In genomic region chr10:17548629-17549580, GRCm38 (mm10) we compare ENCODE assay signal across 18 mouse cellular contexts.
DNase-seq lines count a peak whose midpoint lies in the region; ATAC-seq and TF ChIP-seq lines count a peak whose summit lies in the region.
"Had no signal": no experiment of that assay in that cellular context is flagged by ENCODE, and none has a peak within 500 bp of the region (broad histone marks: within the 10 kb centered on the region; RNA-seq: fewer than 3 reads in every experiment).

No protein-coding gene starts in this region.

- H3K4me3 ChIP-seq in intestine, embryonic 14.5 days (ENCODE audit: low read depth, low read length): no peak overlapping the region
- H3K4me3 ChIP-seq in intestine, embryonic 16.5 days (ENCODE audit: low read length): no peak overlapping the region
- H3K4me3 ChIP-seq in kidney, postnatal 0 days (replicated peaks; ENCODE audit: low read depth, low read length): no peak overlapping the region
- H3K4me3 ChIP-seq: forebrain, embryonic 10.5 days; intestine, embryonic 15.5 days; left cerebral cortex, adult 2 months; limb, embryonic 12.5 days; neural tube, embryonic 15.5 days had no signal

- peak; percentile 29 for DNase-seq in intestine, embryonic 14.5 days (ENCODE audit: low spot score)
- peak; percentile 76 for DNase-seq in CD4-positive helper T cell, adult 2 months (ENCODE audit: low read depth, low spot score)
- DNase-seq in kidney, postnatal 0 days (ENCODE audit: low spot score): no peak
- DNase-seq in urinary bladder, adult 2 months (ENCODE audit: low spot score): no peak
- no peak for DNase-seq in left cerebral cortex, postnatal 36 days (ENCODE audit: low spot score in 2 of 2)
- DNase-seq in lung, postnatal 4 days: no peak
- DNase-seq: adrenal gland, postnatal 14 days; cerebellum, adult 8-10 months; gastrocnemius, postnatal 14 days had no signal

- no peaks in the 10 kb centered on the region for H3K4me1 ChIP-seq in intestine, embryonic 14.5 days (replicated peaks; ENCODE audit: control insufficient read depth, insufficient read depth, low read length)
- H3K4me1 ChIP-seq in intestine, embryonic 16.5 days (ENCODE audit: control insufficient read depth, insufficient read depth, low read length): no peaks in the 10 kb centered on the region
- H3K4me1 ChIP-seq in kidney, postnatal 0 days (replicated peaks; ENCODE audit: insufficient read depth, low read length): no peaks in the 10 kb centered on the region
- H3K4me1 ChIP-seq: forebrain, embryonic 10.5 days; intestine, embryonic 15.5 days; limb, embryonic 12.5 days; neural tube, embryonic 15.5 days had no signal

- no peak overlapping the region for H3K4me2 ChIP-seq in intestine, embryonic 14.5 days (ENCODE audit: low read length)
- no peak overlapping the region for H3K4me2 ChIP-seq in intestine, embryonic 16.5 days (ENCODE audit: low read depth, low read length)
- peak overlapping the region; percentile 30 for H3K4me2 ChIP-seq in kidney, postnatal 0 days (ENCODE audit: low read length)
- H3K4me2 ChIP-seq: intestine, embryonic 15.5 days; limb, embryonic 12.5 days; neural tube, embryonic 15.5 days had no signal

- no peak for TF ChIP-seq CTCF in kidney, postnatal 0 days (IDR thresholded peaks at IDR 0.05; ENCODE audit: low read depth)

- no peak for ATAC-seq in intestine, embryonic 14.5 days (replicated peaks; ENCODE audit: low FRiP score, low TSS enrichment, low read depth)
- ATAC-seq in intestine, embryonic 16.5 days: no peak
- ATAC-seq in activated CD4-positive, CD25-positive, alpha-beta regulatory T cell, adult 4 months: peak; percentile 73
- peak; percentile 63; the same call in 1 of the 2 replicates for ATAC-seq in kidney, postnatal 0 days (replicated peaks; ENCODE audit: low FRiP score, low read depth)
- ATAC-seq: intestine, embryonic 15.5 days; lung, postnatal 0 days had no signal

- WGBS in intestine, embryonic 14.5 days: 69% methylated on average over 14 of the region's 14 CpGs
- WGBS in intestine, embryonic 16.5 days: 75% methylated on average over 14 of the region's 14 CpGs
- WGBS in kidney, postnatal 0 days: 63% methylated on average over 14 of the region's 14 CpGs

- no peaks in the 10 kb centered on the region for H3K27me3 ChIP-seq in intestine, embryonic 14.5 days (replicated peaks; ENCODE audit: control insufficient read depth, insufficient read depth, low read length)
- H3K27me3 ChIP-seq in intestine, embryonic 16.5 days (replicated peaks; ENCODE audit: control insufficient read depth, insufficient read depth, low read length): no peaks in the 10 kb centered on the region
- H3K27me3 ChIP-seq in kidney, postnatal 0 days (ENCODE audit: insufficient read depth, low read length): no peaks in the 10 kb centered on the region
- H3K27me3 ChIP-seq: intestine, embryonic 15.5 days; limb, embryonic 12.5 days; neural tube, embryonic 15.5 days had no signal

- intact Hi-C loops in left cerebral cortex, postnatal 36 days (cut with DNase I): no loop called here

- no peak overlapping the region for H3K9ac ChIP-seq in intestine, embryonic 14.5 days (ENCODE audit: low read length)
- no peak overlapping the region for H3K9ac ChIP-seq in intestine, embryonic 16.5 days (ENCODE audit: low read depth, low read length)
- H3K9ac ChIP-seq in kidney, postnatal 0 days (ENCODE audit: low read depth, low read length): no peak overlapping the region
- H3K9ac ChIP-seq: intestine, embryonic 15.5 days; limb, embryonic 12.5 days; liver, embryonic 14.5 days; neural tube, embryonic 15.5 days had no signal

- H3K36me3 ChIP-seq in intestine, embryonic 14.5 days (ENCODE audit: control insufficient read depth, insufficient read depth, low read length): no peaks in the 10 kb centered on the region
- H3K36me3 ChIP-seq in intestine, embryonic 16.5 days (ENCODE audit: control insufficient read depth, insufficient read depth, low read length): no peaks in the 10 kb centered on the region
- no peaks in the 10 kb centered on the region for H3K36me3 ChIP-seq in kidney, postnatal 0 days (ENCODE audit: insufficient read depth, low read length)
- H3K36me3 ChIP-seq: forebrain, embryonic 10.5 days; intestine, embryonic 15.5 days; limb, embryonic 12.5 days; neural tube, embryonic 15.5 days had no signal

- H3K27ac ChIP-seq in intestine, embryonic 14.5 days (ENCODE audit: low read depth): no peak overlapping the region
- H3K27ac ChIP-seq in intestine, embryonic 16.5 days (ENCODE audit: low read length): no peak overlapping the region
- peak overlapping the region; percentile 67 for H3K27ac ChIP-seq in kidney, postnatal 0 days
- H3K27ac ChIP-seq: forebrain, embryonic 10.5 days; intestine, embryonic 15.5 days; left cerebral cortex, adult 2 months; limb, embryonic 12.5 days; liver, embryonic 14.5 days; neural tube, embryonic 15.5 days had no signal

- no peaks in the 10 kb centered on the region for H3K9me3 ChIP-seq in intestine, embryonic 14.5 days (ENCODE audit: control insufficient read depth, low read length)
- H3K9me3 ChIP-seq in intestine, embryonic 16.5 days (ENCODE audit: control insufficient read depth, low read length): no peaks in the 10 kb centered on the region
- H3K9me3 ChIP-seq in kidney, postnatal 0 days (replicated peaks; ENCODE audit: low read length): no peaks in the 10 kb centered on the region
- H3K9me3 ChIP-seq: forebrain, embryonic 10.5 days; intestine, embryonic 15.5 days; limb, embryonic 12.5 days; neural tube, embryonic 15.5 days had no signal

Comparison
In these comparisons a context has a peak if more than half of its experiments do, and no peak if none do; other contexts are left out.
1. ATAC-seq: peak in activated CD4-positive, CD25-positive, alpha-beta regulatory T cell, adult 4 months (single experiment) and kidney, postnatal 0 days (single experiment); none in intestine, embryonic 14.5 days (single experiment) and intestine, embryonic 16.5 days (single experiment).
2. DNase-seq: peak in intestine, embryonic 14.5 days (single experiment) and CD4-positive helper T cell, adult 2 months (single experiment); none in kidney, postnatal 0 days (single experiment), urinary bladder, adult 2 months (single experiment), left cerebral cortex, postnatal 36 days (0 of 2) and lung, postnatal 4 days (0 of 2).